8 mouse cellular contexts compared by ENCODE assay signal in genomic region chr5:118413428-118414282, GRCm38 (mm10).
A peak's percentile ranks its signal among the peaks of the same experiment; 100 is the strongest.
DNase-seq lines count a peak whose midpoint lies in the region; ATAC-seq lines count a peak whose summit lies in the region.

No protein-coding gene starts in this region.

- no peaks in the 10 kb centered on the region for H3K9me3 ChIP-seq in forebrain, embryonic 14.5 days (replicated peaks; ENCODE audit: control insufficient read depth, low read length)
- H3K9me3 ChIP-seq in liver, embryonic 11.5 days (ENCODE audit: control insufficient read depth, low read length): no peaks in the 10 kb centered on the region

- ATAC-seq in cerebellum, adult (ENCODE audit: insufficient number of reproducible peaks, low FRiP score, low TSS enrichment): peak; percentile 99
- ATAC-seq in forebrain, embryonic 14.5 days: peak; percentile 95
- peak; percentile 91 for ATAC-seq in liver, embryonic 11.5 days (replicated peaks; ENCODE audit: low FRiP score)

- WGBS in forebrain, embryonic 14.5 days: 58% methylated on average over 13 of the region's 13 CpGs
- WGBS in liver, embryonic 11.5 days: 69% methylated on average over 13 of the region's 13 CpGs

- intact Hi-C loops in heart, postnatal 10 days (cut with DNase I): no loop called here

- no peaks in the 10 kb centered on the region for H3K36me3 ChIP-seq in forebrain, embryonic 14.5 days (ENCODE audit: control insufficient read depth, insufficient read depth, low read length)
- H3K36me3 ChIP-seq in liver, embryonic 11.5 days (ENCODE audit: control insufficient read depth, insufficient read depth, low read length): no peaks in the 10 kb centered on the region

- H3K4me3 ChIP-seq in forebrain, embryonic 14.5 days (ENCODE audit: low read depth, low read length): no peak overlapping the region
- no peak overlapping the region for H3K4me3 ChIP-seq in liver, embryonic 11.5 days (ENCODE audit: low read depth, low read length)

- no peak overlapping the region for H3K9ac ChIP-seq in forebrain, embryonic 14.5 days (ENCODE audit: low read length)
- no peak overlapping the region for H3K9ac ChIP-seq in liver, embryonic 11.5 days (ENCODE audit: low read depth, low read length)

- no peak overlapping the region for H3K4me2 ChIP-seq in forebrain, embryonic 14.5 days (ENCODE audit: low read length)
- H3K4me2 ChIP-seq in liver, embryonic 11.5 days: no peak overlapping the region

- no peaks in the 10 kb centered on the region; the same call in 1 of the 2 replicates for H3K4me1 ChIP-seq in forebrain, embryonic 14.5 days (ENCODE audit: control insufficient read depth, insufficient read depth, low read length)
- no peaks in the 10 kb centered on the region for H3K4me1 ChIP-seq in liver, embryonic 11.5 days (replicated peaks; ENCODE audit: control insufficient read depth, insufficient read depth, low read length)

- DNase-seq in MEL-GATA-1-ER (ENCODE audit: extremely low read depth, low read depth): peak; percentile 86
- DNase-seq in forebrain, embryonic 14.5 days (ENCODE audit: low spot score): peak; percentile 90
- peak; percentile 79 to 81 for DNase-seq in heart, postnatal 10 days
- DNase-seq in kidney, postnatal 25 days: peak; percentile 58 to 78
- peak; percentile 41 for DNase-seq in liver, embryonic 11.5 days (ENCODE audit: low spot score)
- DNase-seq in naive thymus-derived CD4-positive, alpha-beta T cell, adult 2 months (ENCODE audit: low read depth): peak; percentile 72
- peak; percentile 27 to 49 for DNase-seq in thymus, postnatal 36 days

- no peak overlapping the region for H3K27ac ChIP-seq in forebrain, embryonic 14.5 days (ENCODE audit: low read depth, low read length)
- H3K27ac ChIP-seq in liver, embryonic 11.5 days (ENCODE audit: low read depth, low read length): no peak overlapping the region

- no peaks in the 10 kb centered on the region for H3K27me3 ChIP-seq in forebrain, embryonic 14.5 days (replicated peaks; ENCODE audit: control insufficient read depth, insufficient read depth, low read length)
- no peaks in the 10 kb centered on the region for H3K27me3 ChIP-seq in liver, embryonic 11.5 days (replicated peaks; ENCODE audit: control insufficient read depth, insufficient read depth, low read length)

Comparison
In these comparisons a context has a peak if more than half of its experiments do, and no peak if none do; other contexts are left out.
1. DNase-seq: peak in every context shown above with its lines; median percentile 90 in forebrain, embryonic 14.5 days; 86 in MEL-GATA-1-ER; 80 in heart, postnatal 10 days; 72 in naive thymus-derived CD4-positive, alpha-beta T cell, adult 2 months; 68 in kidney, postnatal 25 days; 41 in liver, embryonic 11.5 days; 38 in thymus, postnatal 36 days.